Comparison of ENCODE assay signal across 8 mouse cellular contexts in the genomic region with DNA sequence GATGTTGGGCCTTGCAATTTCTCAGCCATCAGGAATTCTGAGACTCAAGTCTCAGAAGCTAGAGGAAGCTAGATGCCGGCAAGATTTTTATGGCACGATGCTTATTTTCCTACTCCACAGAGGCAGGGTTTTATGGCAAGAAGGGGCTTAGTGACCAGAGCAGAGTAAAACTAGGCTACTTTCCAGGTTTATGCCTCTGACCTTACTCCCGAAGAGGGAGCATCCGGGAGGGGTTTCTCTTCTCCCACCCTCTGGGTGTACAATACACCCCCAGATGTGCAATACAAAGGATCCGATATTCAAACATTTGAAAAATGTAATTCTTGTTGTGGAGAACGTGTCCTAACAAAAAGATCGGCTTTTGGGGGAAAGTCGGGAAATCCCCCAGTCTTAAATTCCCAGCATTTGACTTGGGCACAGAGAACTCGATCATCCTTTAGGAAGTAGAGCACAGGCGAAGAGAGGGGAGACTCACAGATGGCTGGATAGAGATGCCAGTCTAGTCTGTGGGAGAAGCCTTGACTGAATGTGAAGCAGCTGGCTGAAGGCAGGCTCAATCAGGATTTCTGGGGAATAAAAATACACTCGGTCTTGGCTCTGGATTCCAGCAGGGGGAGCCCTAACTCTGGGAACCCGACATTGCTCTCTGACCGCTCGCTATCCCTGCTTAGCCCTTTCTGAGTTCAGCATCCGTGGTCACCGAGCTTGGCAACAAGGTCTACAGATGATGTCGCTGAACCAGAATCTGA. TPM values are rescaled to one million over a fixed set of nuclear protein-coding genes. Genes with fewer than 3 reads are reported as not detected.
DNase-seq lines count a peak whose midpoint lies in the region; ATAC-seq and TF ChIP-seq lines count a peak whose summit lies in the region.

No protein-coding gene starts in this region.

- no peaks in the 10 kb centered on the region for H3K36me3 ChIP-seq in heart, embryonic 10.5 days
- no peaks in the 10 kb centered on the region for H3K36me3 ChIP-seq in kidney, postnatal 0 days (ENCODE audit: insufficient read depth, low read length)
- H3K36me3 ChIP-seq in limb, embryonic 15.5 days, result no peaks in the 10 kb centered on the region
- H3K36me3 ChIP-seq in neural tube, embryonic 11.5 days (ENCODE audit: control insufficient read depth, insufficient read depth, low read length), result no peaks in the 10 kb centered on the region

- ATAC-seq in kidney, postnatal 0 days (replicated peaks; ENCODE audit: low FRiP score, low read depth), result peak; percentile 66
- ATAC-seq in limb, embryonic 15.5 days (ENCODE audit: insufficient number of reproducible peaks, low FRiP score, low TSS enrichment, low read depth), result 0 out of 2 replicates have a peak, but pooled peaks have one; percentile 52
- no peak; the same call in 1 of the 2 replicates for ATAC-seq in neural tube, embryonic 11.5 days (ENCODE audit: insufficient read depth, low FRiP score, low TSS enrichment)

- H3K27me3 ChIP-seq in heart, embryonic 10.5 days (ENCODE audit: insufficient read depth, poor library complexity, severe bottlenecking), result peaks cover 60% of the 10 kb centered on the region
- no peaks in the 10 kb centered on the region for H3K27me3 ChIP-seq in kidney, postnatal 0 days (ENCODE audit: insufficient read depth, low read length)
- no peaks in the 10 kb centered on the region for H3K27me3 ChIP-seq in limb, embryonic 15.5 days
- peaks cover 3% of the 10 kb centered on the region; the same call in 1 of the 2 replicates for H3K27me3 ChIP-seq in neural tube, embryonic 11.5 days (ENCODE audit: control insufficient read depth, insufficient read depth, low read length)

- H3K27ac ChIP-seq in embryonic fibroblast, embryonic 13.5 days (ENCODE audit: insufficient read depth, low read length), result no peak overlapping the region
- no peak overlapping the region for H3K27ac ChIP-seq in heart, embryonic 10.5 days
- no peak overlapping the region for H3K27ac ChIP-seq in kidney, postnatal 0 days
- H3K27ac ChIP-seq in limb, embryonic 15.5 days, result no peak overlapping the region
- no peak overlapping the region for H3K27ac ChIP-seq in neural tube, embryonic 11.5 days (ENCODE audit: low read depth, low read length)

- H3K4me1 ChIP-seq in embryonic fibroblast, embryonic 13.5 days (ENCODE audit: control insufficient read depth, insufficient read depth, low read length), result no peaks in the 10 kb centered on the region
- no peaks in the 10 kb centered on the region for H3K4me1 ChIP-seq in heart, embryonic 10.5 days
- H3K4me1 ChIP-seq in kidney, postnatal 0 days (replicated peaks; ENCODE audit: insufficient read depth, low read length), result no peaks in the 10 kb centered on the region
- peaks cover 12% of the 10 kb centered on the region for H3K4me1 ChIP-seq in limb, embryonic 15.5 days
- H3K4me1 ChIP-seq in neural tube, embryonic 11.5 days (ENCODE audit: control insufficient read depth, insufficient read depth, low read length), result no peaks in the 10 kb centered on the region; the same call in 1 of the 2 replicates

- H3K9me3 ChIP-seq in heart, embryonic 10.5 days, result no peaks in the 10 kb centered on the region
- H3K9me3 ChIP-seq in kidney, postnatal 0 days (replicated peaks; ENCODE audit: low read length), result no peaks in the 10 kb centered on the region
- no peaks in the 10 kb centered on the region for H3K9me3 ChIP-seq in limb, embryonic 15.5 days
- no peaks in the 10 kb centered on the region for H3K9me3 ChIP-seq in neural tube, embryonic 11.5 days (ENCODE audit: control insufficient read depth, low read length)

- no peak for TF ChIP-seq POLR2A in embryonic fibroblast, embryonic 13.5 days (IDR thresholded peaks at IDR 0.05; ENCODE audit: low read depth, low read length)

- DNase-seq in CD4-positive helper T cell, adult 2 months (ENCODE audit: low read depth, low spot score), result peak; percentile 6
- peak; percentile 88 for DNase-seq in brain, adult 2 months (ENCODE audit: low read depth, low spot score)
- DNase-seq in heart, embryonic 10.5 days (ENCODE audit: low spot score), result peak; percentile 82
- peak; percentile 96 for DNase-seq in kidney, postnatal 0 days (ENCODE audit: low spot score)
- peak; percentile 87 for DNase-seq in neural tube, embryonic 11.5 days (ENCODE audit: low spot score)
- peak; percentile 67 for DNase-seq in telencephalon, adult 2 months (ENCODE audit: low read depth, low spot score)

- TF ChIP-seq CTCF in embryonic fibroblast, embryonic 13.5 days (IDR thresholded peaks at IDR 0.05; ENCODE audit: borderline replicate concordance, insufficient read depth, low read length), result peak; percentile 53; the same call in 1 of the 2 replicates
- peak; percentile 94 for TF ChIP-seq CTCF in kidney, postnatal 0 days (IDR thresholded peaks at IDR 0.05; ENCODE audit: low read depth)

- 25% methylated on average over 17 of the region's 17 CpGs for WGBS in heart, embryonic 10.5 days
- 10% methylated on average over 17 of the region's 17 CpGs for WGBS in kidney, postnatal 0 days
- WGBS in limb, embryonic 15.5 days, result 7% methylated on average over 17 of the region's 17 CpGs
- WGBS in neural tube, embryonic 11.5 days, result 15% methylated on average over 17 of the region's 17 CpGs

- no peak overlapping the region for H3K9ac ChIP-seq in kidney, postnatal 0 days (ENCODE audit: low read depth, low read length)
- H3K9ac ChIP-seq in limb, embryonic 15.5 days, result no peak overlapping the region
- H3K9ac ChIP-seq in neural tube, embryonic 11.5 days (ENCODE audit: low read length), result no peak overlapping the region

- H3K4me3 ChIP-seq in embryonic fibroblast, embryonic 13.5 days (ENCODE audit: insufficient read depth, low read length), result no peak overlapping the region
- no peak overlapping the region for H3K4me3 ChIP-seq in heart, embryonic 10.5 days
- 0 out of 2 replicates have a peak overlapping the region, but pooled peaks have one; percentile 0 for H3K4me3 ChIP-seq in kidney, postnatal 0 days (replicated peaks; ENCODE audit: low read depth, low read length)
- H3K4me3 ChIP-seq in limb, embryonic 15.5 days, result peak overlapping the region; percentile 7; the same call in 1 of the 2 replicates
- H3K4me3 ChIP-seq in neural tube, embryonic 11.5 days (ENCODE audit: low read depth, low read length), result no peak overlapping the region

- peak overlapping the region; percentile 41 for H3K4me2 ChIP-seq in kidney, postnatal 0 days (ENCODE audit: low read length)
- H3K4me2 ChIP-seq in limb, embryonic 15.5 days, result peak overlapping the region; percentile 28
- no peak overlapping the region for H3K4me2 ChIP-seq in neural tube, embryonic 11.5 days (ENCODE audit: low read depth)

RNA-seq across cellular contexts. Expression of gene Cdca7, which starts 40.2 kb away (rescaled TPM):
- polyA plus RNA-seq in embryonic fibroblast, embryonic 13.5 days (2011; ENCODE audit: insufficient read length, low read depth, missing spikeins), result 14.7 and 25.8 TPM in 2 replicates
- 72.0 and 119 TPM in 2 replicates for polyA plus RNA-seq in heart, embryonic 10.5 days (2016; fragmentation: Nextera tagmentation; extraction: Ambion mirVana)
- 73.6 and 88.7 TPM in 2 replicates for polyA plus RNA-seq in kidney, postnatal 0 days (2015; fragmentation: Nextera tagmentation; extraction: Ambion mirVana)
- 113 and 119 TPM in 2 replicates for polyA plus RNA-seq in limb, embryonic 15.5 days (2015; fragmentation: Nextera tagmentation; extraction: Ambion mirVana)
- 164 and 178 TPM in 2 replicates for polyA plus RNA-seq in neural tube, embryonic 11.5 days (2014; fragmentation: Nextera tagmentation; extraction: Ambion mirVana)

Comparison
In these comparisons a context has a peak if more than half of its experiments do, and no peak if none do; other contexts are left out.
1. DNase-seq: peak in every context shown above with its lines; median percentile 96 in kidney, postnatal 0 days; 88 in brain, adult 2 months; 87 in neural tube, embryonic 11.5 days; 82 in heart, embryonic 10.5 days; 67 in telencephalon, adult 2 months; 6 in CD4-positive helper T cell, adult 2 months.
2. H3K4me3 ChIP-seq: peak in kidney, postnatal 0 days (single experiment) and limb, embryonic 15.5 days (single experiment); none in embryonic fibroblast, embryonic 13.5 days (single experiment), heart, embryonic 10.5 days (single experiment) and neural tube, embryonic 11.5 days (single experiment).